Mouse (Mus musculus): Measurements from ENCODE around the gene Bbx. TPM values are rescaled to one million over a fixed set of nuclear protein-coding genes. Genes with fewer than 3 reads are reported as not detected.

Bbx gene
- polyA plus RNA-seq, 1 experiment from 2014 or later = 6.1 TPM

GRCm38 (mm10) chr16:50228833-50229232, 203.4 kb downstream of the Bbx start:
- WGBS (ENCODE audit: insufficient replicate concordance) = 70% methylated on average over 1 of the region's 1 CpGs
- H3K27me3 ChIP-seq = no peaks in the 10 kb centered on the region
- no peak overlapping the region for H3K9ac ChIP-seq
- no peak for ATAC-seq (ENCODE audit: insufficient read depth)
- no peaks in the 10 kb centered on the region for H3K36me3 ChIP-seq (replicated peaks)
- no peak overlapping the region for H3K27ac ChIP-seq (replicated peaks)
- no peak overlapping the region for H3K4me2 ChIP-seq
- no peaks in the 10 kb centered on the region for H3K9me3 ChIP-seq (replicated peaks)
- no peaks in the 10 kb centered on the region for H3K4me1 ChIP-seq (replicated peaks)
- H3K4me3 ChIP-seq (replicated peaks) = no peak overlapping the region

DNA sequence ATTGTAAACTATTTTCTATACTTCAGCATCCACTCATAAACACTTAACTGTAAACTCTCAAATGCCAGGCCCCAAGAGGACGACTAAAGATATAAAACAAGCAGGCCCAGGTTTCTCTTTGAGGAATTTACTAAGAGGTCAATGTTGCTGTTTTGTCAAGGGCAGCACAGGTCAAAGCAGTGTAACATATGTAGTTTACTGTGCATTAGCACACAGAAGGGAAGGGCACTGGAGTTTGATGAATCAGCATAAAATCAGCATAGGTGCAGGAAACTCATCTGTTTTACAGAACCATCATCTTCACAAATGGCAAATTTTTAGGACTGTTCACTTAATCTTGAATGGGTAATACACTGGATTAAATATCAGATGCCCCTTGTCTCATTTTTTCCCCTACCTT, 205.9 kb downstream of the Bbx start:
- 67% methylated on average over 1 of the region's 1 CpGs for WGBS (ENCODE audit: insufficient replicate concordance)
- no peaks in the 10 kb centered on the region for H3K27me3 ChIP-seq
- no peaks in the 10 kb centered on the region for H3K9me3 ChIP-seq (replicated peaks)
- H3K4me3 ChIP-seq (replicated peaks) = no peak overlapping the region
- no peak for ATAC-seq (ENCODE audit: insufficient read depth)
- no peak overlapping the region for H3K4me2 ChIP-seq
- H3K27ac ChIP-seq (replicated peaks) = no peak overlapping the region
- no peaks in the 10 kb centered on the region for H3K36me3 ChIP-seq (replicated peaks)
- no peaks in the 10 kb centered on the region for H3K4me1 ChIP-seq (replicated peaks)
- no peak overlapping the region for H3K9ac ChIP-seq

DNA sequence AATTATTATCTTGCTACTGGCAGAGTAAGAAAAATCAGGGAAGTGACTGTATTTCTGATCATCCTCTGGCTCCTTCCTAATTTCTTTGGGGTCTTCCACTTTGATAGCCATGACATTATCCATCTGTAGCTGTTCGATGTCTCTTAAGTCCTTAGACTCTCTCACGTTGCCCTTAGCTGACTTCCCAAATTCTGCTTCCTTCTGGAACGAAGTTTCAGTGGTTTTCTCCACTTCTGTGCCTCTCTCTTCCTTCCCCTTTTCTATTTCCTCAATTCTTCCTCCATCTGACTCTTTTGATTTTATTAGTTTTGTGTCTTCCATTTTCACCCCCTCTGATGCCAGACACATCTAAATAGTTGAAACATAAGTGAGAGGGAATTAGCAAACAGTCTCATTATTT, 207.2 kb downstream of the Bbx start:
- Histone ChIP-seq H3K27ac (replicated peaks) (no peak overlapping the region), H3K9me3 (replicated peaks) (no peaks in the 10 kb centered on the region), H3K36me3 (replicated peaks) (no peaks in the 10 kb centered on the region), H3K4me2 (no peak overlapping the region), H3K9ac (no peak overlapping the region), H3K4me1 (replicated peaks) (no peaks in the 10 kb centered on the region), H3K27me3 (no peaks in the 10 kb centered on the region), H3K4me3 (replicated peaks) (no peak overlapping the region)
- no peak for ATAC-seq (ENCODE audit: insufficient read depth)
- WGBS (ENCODE audit: insufficient replicate concordance) = 27% methylated on average over 3 of the region's 3 CpGs

DNA sequence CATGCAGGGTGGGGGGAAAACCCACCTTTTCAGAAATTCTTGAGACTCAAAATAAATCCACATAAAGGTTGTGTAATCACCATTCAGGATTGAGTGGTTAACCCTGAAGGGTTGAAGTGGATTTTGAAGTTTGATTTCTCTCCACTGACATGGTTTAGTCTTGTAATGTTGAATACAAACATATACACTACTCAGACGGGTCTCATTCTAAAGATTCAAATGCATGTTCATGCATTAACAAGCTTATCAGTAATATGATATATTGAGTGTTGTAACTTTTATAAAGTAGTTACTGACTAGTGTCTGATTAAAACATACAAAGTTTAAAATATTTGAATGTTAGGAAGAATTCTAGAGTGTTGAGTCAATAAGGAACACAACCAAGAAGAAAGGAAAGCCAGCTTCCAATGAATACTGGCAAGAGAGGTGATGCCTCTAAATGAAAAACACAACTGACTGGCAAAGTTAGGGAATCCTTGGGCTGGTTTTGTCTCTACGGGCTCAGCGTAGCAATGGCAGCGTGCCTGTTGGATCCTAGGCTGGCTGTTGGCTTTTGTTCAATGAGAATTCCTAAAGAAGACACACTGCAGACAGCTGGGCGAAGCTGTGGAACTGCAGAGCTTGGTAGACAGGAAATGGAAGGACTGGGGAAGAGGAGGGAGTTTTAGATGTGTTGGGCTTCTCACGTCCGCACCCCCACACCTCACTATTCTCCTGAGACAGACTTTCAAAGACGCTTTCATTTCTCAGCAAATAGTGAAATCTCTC, 211.3 kb downstream of the Bbx start:
- WGBS (ENCODE audit: insufficient replicate concordance) = 80% methylated on average over 8 of the region's 8 CpGs
- H3K4me2 ChIP-seq = no peak overlapping the region
- ATAC-seq (ENCODE audit: insufficient read depth) = no peak
- H3K4me1 ChIP-seq (replicated peaks) = no peaks in the 10 kb centered on the region
- H3K9ac ChIP-seq = no peak overlapping the region
- H3K9me3 ChIP-seq (replicated peaks) = no peaks in the 10 kb centered on the region
- H3K27ac ChIP-seq (replicated peaks) = no peak overlapping the region
- H3K27me3 ChIP-seq = no peaks in the 10 kb centered on the region
- 0 out of 2 replicates have a peak, but pooled peaks cover 4% of the 10 kb centered on the region for H3K36me3 ChIP-seq (replicated peaks)
- H3K4me3 ChIP-seq (replicated peaks) = no peak overlapping the region

DNA sequence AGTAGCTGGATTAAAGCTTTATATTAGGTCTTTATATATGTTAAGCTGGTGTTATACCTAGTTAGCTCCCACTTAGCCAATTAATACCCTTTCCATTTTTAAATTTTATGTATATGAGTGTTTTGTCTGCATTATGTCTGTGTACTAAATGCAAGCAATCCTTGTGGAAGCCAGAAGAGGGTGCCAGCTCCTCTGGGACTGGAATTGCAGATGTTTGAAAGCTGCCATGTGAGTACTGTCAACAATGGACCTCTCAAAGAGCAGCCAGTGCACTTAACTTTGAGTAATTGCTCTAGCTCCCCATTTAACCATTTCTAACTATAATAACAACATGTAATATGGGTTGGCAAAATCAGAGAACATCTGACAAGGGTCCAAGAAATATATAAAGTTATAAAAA, 215.1 kb downstream of the Bbx start:
- ATAC-seq (ENCODE audit: insufficient read depth) = no peak
- Histone ChIP-seq H3K4me2 (no peak overlapping the region), H3K36me3 (replicated peaks) (0 out of 2 replicates have a peak, but pooled peaks cover 4% of the 10 kb centered on the region), H3K27ac (replicated peaks) (no peak overlapping the region), H3K4me1 (replicated peaks) (no peaks in the 10 kb centered on the region), H3K9ac (no peak overlapping the region), H3K27me3 (no peaks in the 10 kb centered on the region), H3K4me3 (replicated peaks) (no peak overlapping the region), H3K9me3 (replicated peaks) (no peaks in the 10 kb centered on the region)

DNA sequence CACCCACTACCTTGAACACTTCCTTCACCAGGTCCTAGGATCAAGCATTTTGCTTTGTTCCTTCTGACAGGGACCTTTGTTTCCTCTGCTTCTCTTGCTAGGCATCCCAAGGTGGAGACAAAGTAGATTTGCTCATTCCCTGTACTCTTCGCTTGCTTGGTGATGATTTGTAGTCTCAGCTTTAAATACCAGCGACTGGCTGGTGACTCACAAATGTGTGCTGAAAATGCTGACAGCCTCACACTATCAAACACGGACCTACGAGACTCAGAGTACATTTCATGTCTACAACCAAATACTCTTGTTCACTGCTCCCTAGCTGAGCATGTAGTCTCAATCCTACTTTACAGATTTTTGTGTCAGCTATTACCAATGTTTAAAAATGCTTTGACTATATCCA, 220.5 kb downstream of the Bbx start:
- WGBS (ENCODE audit: insufficient replicate concordance) = 75% methylated on average over 4 of the region's 4 CpGs
- H3K4me2 ChIP-seq = no peak overlapping the region
- no peaks in the 10 kb centered on the region for H3K27me3 ChIP-seq
- H3K9me3 ChIP-seq (replicated peaks) = no peaks in the 10 kb centered on the region
- no peaks in the 10 kb centered on the region for H3K36me3 ChIP-seq (replicated peaks)
- no peak overlapping the region for H3K9ac ChIP-seq
- no peak for ATAC-seq (ENCODE audit: insufficient read depth)
- no peaks in the 10 kb centered on the region for H3K4me1 ChIP-seq (replicated peaks)
- no peak overlapping the region for H3K4me3 ChIP-seq (replicated peaks)
- H3K27ac ChIP-seq (replicated peaks) = no peak overlapping the region

- Histone ChIP-seq H3K27ac (replicated peaks) (no peak overlapping the region), H3K9me3 (replicated peaks) (no peaks in the 10 kb centered on the region), H3K4me2 (no peak overlapping the region), H3K36me3 (replicated peaks) (no peaks in the 10 kb centered on the region), H3K9ac (no peak overlapping the region), H3K4me3 (replicated peaks) (no peak overlapping the region), H3K4me1 (replicated peaks) (no peaks in the 10 kb centered on the region), H3K27me3 (no peaks in the 10 kb centered on the region)
- ATAC-seq (ENCODE audit: insufficient read depth) = no peak
- 74% methylated on average over 6 of the region's 6 CpGs for WGBS (ENCODE audit: insufficient replicate concordance)
Measured at GRCm38 (mm10) chr16:50211231-50211630, 221.0 kb downstream of the Bbx start.

- no peak overlapping the region for H3K4me3 ChIP-seq (replicated peaks)
- no peak for ATAC-seq (ENCODE audit: insufficient read depth)
- H3K4me2 ChIP-seq = no peak overlapping the region
- no peak overlapping the region for H3K27ac ChIP-seq (replicated peaks)
- no peaks in the 10 kb centered on the region for H3K36me3 ChIP-seq (replicated peaks)
- no peaks in the 10 kb centered on the region for H3K9me3 ChIP-seq (replicated peaks)
- 70% methylated on average over 2 of the region's 2 CpGs for WGBS (ENCODE audit: insufficient replicate concordance)
- no peaks in the 10 kb centered on the region for H3K27me3 ChIP-seq
- H3K4me1 ChIP-seq (replicated peaks) = no peaks in the 10 kb centered on the region
- no peak overlapping the region for H3K9ac ChIP-seq
Measured at GRCm38 (mm10) chr16:50210742-50211141, 221.4 kb downstream of the Bbx start.

- H3K4me2 ChIP-seq = no peak overlapping the region
- peaks cover 4% of the 10 kb centered on the region; the same call in 1 of the 2 replicates for H3K36me3 ChIP-seq (replicated peaks)
- H3K27ac ChIP-seq (replicated peaks) = no peak overlapping the region
- ATAC-seq (ENCODE audit: insufficient read depth) = no peak
- H3K27me3 ChIP-seq = no peaks in the 10 kb centered on the region
- no peak overlapping the region for H3K9ac ChIP-seq
- WGBS (ENCODE audit: insufficient replicate concordance) = 17% methylated on average over 3 of the region's 3 CpGs
- H3K9me3 ChIP-seq (replicated peaks) = no peaks in the 10 kb centered on the region
- no peak overlapping the region for H3K4me3 ChIP-seq (replicated peaks)
- H3K4me1 ChIP-seq (replicated peaks) = no peaks in the 10 kb centered on the region
Measured at GRCm38 (mm10) chr16:50204944-50205343, 227.2 kb downstream of the Bbx start.

- H3K9ac ChIP-seq = no peak overlapping the region
- H3K4me1 ChIP-seq (replicated peaks) = no peaks in the 10 kb centered on the region
- no peak overlapping the region for H3K4me2 ChIP-seq
- no peak overlapping the region for H3K27ac ChIP-seq (replicated peaks)
- no peak for ATAC-seq (ENCODE audit: insufficient read depth)
- WGBS (ENCODE audit: insufficient replicate concordance) = 66% methylated on average over 7 of the region's 7 CpGs
- no peak overlapping the region for H3K4me3 ChIP-seq (replicated peaks)
- peaks cover 4% of the 10 kb centered on the region; the same call in 1 of the 2 replicates for H3K36me3 ChIP-seq (replicated peaks)
- no peaks in the 10 kb centered on the region for H3K9me3 ChIP-seq (replicated peaks)
- no peaks in the 10 kb centered on the region for H3K27me3 ChIP-seq
Measured at GRCm38 (mm10) chr16:50201546-50202151, 230.5 kb downstream of the Bbx start.

DNA sequence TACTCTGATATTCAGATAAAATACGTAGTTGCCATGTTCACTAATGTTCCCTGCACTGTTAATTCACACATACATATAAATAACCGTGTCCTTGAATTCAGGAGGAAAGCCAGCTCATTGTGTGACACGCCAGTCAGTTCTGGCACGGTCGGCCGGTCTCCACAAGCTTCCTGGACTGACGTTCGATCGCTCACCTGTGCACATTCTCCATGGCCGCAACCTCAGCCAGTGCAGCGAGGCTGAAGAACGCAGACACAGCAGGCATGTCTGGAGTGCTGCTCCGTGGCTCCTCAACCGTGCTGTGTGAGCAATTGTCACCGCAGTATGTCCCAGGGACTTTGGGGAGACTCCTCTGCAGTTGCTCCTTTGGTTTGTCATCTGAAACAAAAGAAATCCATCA, 232.0 kb downstream of the Bbx start:
- H3K9ac ChIP-seq = no peak overlapping the region
- no peaks in the 10 kb centered on the region for H3K4me1 ChIP-seq (replicated peaks)
- peaks cover 4% of the 10 kb centered on the region; the same call in 1 of the 2 replicates for H3K36me3 ChIP-seq (replicated peaks)
- WGBS (ENCODE audit: insufficient replicate concordance) = 80% methylated on average over 15 of the region's 15 CpGs
- no peak overlapping the region for H3K4me3 ChIP-seq (replicated peaks)
- no peak overlapping the region for H3K4me2 ChIP-seq
- no peaks in the 10 kb centered on the region for H3K27me3 ChIP-seq
- ATAC-seq (ENCODE audit: insufficient read depth) = no peak
- H3K9me3 ChIP-seq (replicated peaks) = no peaks in the 10 kb centered on the region
- no peak overlapping the region for H3K27ac ChIP-seq (replicated peaks)
